Mouse (Mus musculus) midbrain, embryonic 14.5 days (tissue): ENCODE measurements at regions not wholly inside any gene's neighbourhood (a gene's known extent, or its start where the extent isn't known, plus 50 kb on each side); places are given as distances from the start of the nearest gene placed in this dataset. TPM values are rescaled to one million over a fixed set of nuclear protein-coding genes. Genes with fewer than 3 reads are reported as not detected.
A peak's percentile ranks its signal among the peaks of the same experiment; 100 is the strongest.

Experiments used
- ATAC-seq: fragments of 200-750 bp; cut with Nextera tagmentation; 2 replicates; pipeline ENCODE4 v1.8.0; 2017; ENCODE audit warnings: moderate number of reproducible peaks, moderate library complexity; ENCODE audit not compliant: low FRiP score, low TSS enrichment
- DNase-seq: peaks from one replicate; pipeline ENCODE4 v3.0.0-alpha.2; 2015
- H3K27ac ChIP-seq: fragments of 300-500 bp; sonication (generic); replicated peaks from 2 replicates; pipeline ENCODE4 v1.5.1; 2014; ENCODE audit warnings: mild to moderate bottlenecking, low read depth, low read length, moderate library complexity
- H3K27me3 ChIP-seq: fragments of 300-500 bp; sonication (generic); 2 replicates; pipeline ENCODE4 v1.6.1; 2014; ENCODE audit warnings: low read length, control low read depth, mixed read lengths; ENCODE audit not compliant: control insufficient read depth, insufficient read depth
- H3K36me3 ChIP-seq: fragments of 300-500 bp; sonication (generic); 2 replicates; pipeline ENCODE4 v1.6.1; 2014; ENCODE audit warnings: low read length, control low read depth; ENCODE audit not compliant: control insufficient read depth, insufficient read depth
- H3K4me1 ChIP-seq: fragments of 300-500 bp; sonication (generic); 2 replicates; pipeline ENCODE4 v1.6.1; 2014; ENCODE audit warnings: mild to moderate bottlenecking, antibody characterized with exemption, low read length, control low read depth; ENCODE audit not compliant: control insufficient read depth, insufficient read depth
- H3K4me2 ChIP-seq: fragments of 300-500 bp; sonication (generic); 2 replicates; pipeline ENCODE4 v1.6.1; 2014; ENCODE audit warnings: mild to moderate bottlenecking, low read length, moderate library complexity
- H3K4me3 ChIP-seq: fragments of 300-500 bp; sonication (generic); replicated peaks from 2 replicates; pipeline ENCODE4 v1.5.1; 2014; ENCODE audit warnings: low read depth, low read length
- H3K9ac ChIP-seq: fragments of 300-500 bp; sonication (generic); replicated peaks from 2 replicates; pipeline ENCODE4 v1.6.1; 2014; ENCODE audit warnings: mild to moderate bottlenecking, low read length, moderate library complexity
- H3K9me3 ChIP-seq: fragments of 300-500 bp; sonication (generic); 2 replicates; pipeline ENCODE4 v1.6.1; 2016; ENCODE audit warnings: low read length, control low read depth, mixed read lengths; ENCODE audit not compliant: control insufficient read depth
- WGBS: fragments of 180-500 bp; shearing (Covaris S2); extraction: QIAGEN DNeasy Blood & Tissue Kit; methylation state at CpG from one replicate; pipeline ENCODE4 v1.1.7; 2014; 5-methylcytosine and 5-hydroxymethylcytosine counted together
- microRNA-seq: library from miRNA; unstranded; fragments of <30 nt; microRNA quantifications from one replicate; pipeline ENCODE4, GENCODE M21; 2016

DNA sequence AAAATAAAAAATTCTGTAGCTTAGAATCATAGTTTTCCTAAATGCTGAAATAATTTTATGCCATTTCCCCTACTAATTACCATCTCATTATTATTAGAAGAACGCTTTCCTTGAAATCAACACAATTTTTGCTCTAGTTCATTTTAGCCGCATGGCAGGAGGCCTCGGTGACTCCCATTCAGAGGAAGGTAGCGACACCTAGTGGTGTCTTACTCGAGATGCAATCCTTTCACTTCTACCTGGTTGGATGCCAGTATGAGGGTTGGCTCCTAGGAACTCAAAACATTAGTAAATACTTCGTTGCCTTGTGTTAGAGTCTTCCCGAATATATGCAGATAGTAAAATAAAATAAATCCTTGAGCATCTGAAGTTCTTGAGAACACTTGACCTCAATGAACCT is 76.3 kb upstream of the Pitrm1 start:
- WGBS, result 6% methylated on average over 7 of the region's 7 CpGs
- ATAC-seq, result peak; percentile 55
- Histone ChIP-seq H3K4me3 (no peak overlapping the region), H3K36me3 (no peaks in the 10 kb centered on the region), H3K4me1 (peaks cover 30% of the 10 kb centered on the region), H3K9me3 (no peaks in the 10 kb centered on the region), H3K9ac (no peak overlapping the region), H3K4me2 (no peak overlapping the region), H3K27ac (no peak overlapping the region), H3K27me3 (no peaks in the 10 kb centered on the region)
- DNase-seq, result peak; percentile 95

DNA sequence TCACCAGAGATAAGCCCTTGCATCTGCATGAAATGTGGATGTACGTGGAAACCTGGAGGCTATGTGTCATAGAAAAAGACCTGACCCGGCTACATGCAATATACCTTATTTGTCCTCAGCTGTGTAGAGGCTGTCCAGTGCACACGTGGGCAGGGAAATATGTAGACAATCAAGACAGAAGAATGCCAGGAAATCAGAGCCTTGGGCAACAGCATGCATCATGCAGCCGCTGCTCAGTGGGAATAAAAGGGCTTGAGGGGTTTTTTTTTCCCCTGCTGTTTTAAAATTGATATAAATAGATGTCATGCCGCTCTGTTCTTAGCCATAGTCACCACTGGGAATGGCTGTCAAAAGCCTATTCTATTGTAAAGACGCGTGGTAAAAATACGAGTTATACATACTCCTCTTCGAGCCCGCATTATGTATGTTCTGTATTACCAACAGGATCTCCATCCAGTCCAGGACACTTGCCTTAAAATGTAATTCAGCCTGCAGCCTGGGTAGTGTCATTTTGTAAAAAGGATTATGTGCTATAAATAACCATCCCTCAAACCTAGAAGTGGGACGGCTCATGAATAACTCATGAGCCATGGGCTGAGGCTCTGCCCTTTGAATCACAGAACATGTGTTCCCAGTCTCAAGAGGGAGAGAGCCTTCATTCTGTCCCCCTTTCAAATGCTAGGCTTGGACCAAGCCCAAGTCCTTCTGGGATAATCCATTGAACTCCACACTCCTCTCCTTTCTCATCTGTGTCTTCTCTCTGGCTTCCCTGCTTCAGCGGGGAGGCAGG is 74.4 kb upstream of the Pitrm1 start:
- DNase-seq (peak; percentile 84), ATAC-seq (peak; percentile 87)
- Histone ChIP-seq H3K27ac (peak overlapping the region; percentile 74), H3K4me1 (peaks cover 30% of the 10 kb centered on the region), H3K4me3 (no peak overlapping the region), H3K27me3 (no peaks in the 10 kb centered on the region), H3K4me2 (peak overlapping the region; percentile 13; the same call in 1 of the 2 replicates), H3K36me3 (no peaks in the 10 kb centered on the region), H3K9ac (no peak overlapping the region), H3K9me3 (no peaks in the 10 kb centered on the region)
- WGBS, result 11% methylated on average over 12 of the region's 12 CpGs

DNA sequence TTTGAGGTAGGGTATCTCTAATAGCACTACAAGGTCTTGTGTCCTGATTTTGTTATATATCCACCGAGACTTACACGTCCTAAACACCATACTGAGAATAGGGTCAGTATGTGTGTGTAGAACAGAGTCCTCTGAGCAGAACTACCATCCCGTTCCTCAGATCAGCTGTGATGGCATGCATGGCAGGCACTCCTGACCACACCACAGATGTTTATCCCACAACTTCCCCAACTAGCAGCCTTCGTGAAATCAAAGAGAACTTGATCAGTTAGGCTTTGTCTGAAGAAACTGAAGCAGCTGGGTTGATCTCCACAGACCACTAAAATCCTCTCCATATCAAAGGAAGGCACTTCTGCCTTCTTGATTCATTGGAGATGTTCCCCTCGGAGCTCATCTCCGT is 68.3 kb upstream of the Pitrm1 start:
- H3K36me3 ChIP-seq, result no peaks in the 10 kb centered on the region
- H3K27me3 ChIP-seq, result no peaks in the 10 kb centered on the region
- no peaks in the 10 kb centered on the region for H3K9me3 ChIP-seq
- DNase-seq, result no peak
- WGBS, result 81% methylated on average over 6 of the region's 6 CpGs
- H3K4me1 ChIP-seq, result no peaks in the 10 kb centered on the region
- H3K4me2 ChIP-seq, result no peak overlapping the region
- no peak overlapping the region for H3K4me3 ChIP-seq
- no peak for ATAC-seq
- H3K27ac ChIP-seq, result no peak overlapping the region
- no peak overlapping the region for H3K9ac ChIP-seq

DNA sequence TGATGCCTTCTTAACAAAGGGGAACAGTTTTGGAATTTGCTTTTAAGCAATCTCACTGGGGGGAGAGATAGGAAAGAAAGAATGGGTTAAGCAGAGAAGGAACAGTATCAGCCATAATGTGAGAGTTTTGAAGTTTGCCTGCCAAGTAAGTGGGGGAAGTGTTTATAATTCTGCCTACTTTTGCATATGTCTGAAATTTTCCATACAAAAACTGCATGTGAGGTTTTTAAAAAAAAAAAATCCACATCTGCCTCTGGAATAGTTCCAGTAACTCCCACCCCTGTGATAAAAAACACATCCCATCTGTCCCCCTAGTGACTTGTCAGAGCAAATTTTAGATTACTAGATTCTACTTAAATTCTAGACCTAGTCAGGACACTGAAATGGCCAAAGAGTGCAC is 63.5 kb upstream of the Pitrm1 start:
- no peaks in the 10 kb centered on the region for H3K36me3 ChIP-seq
- ATAC-seq (no peak), DNase-seq (no peak)
- H3K4me3 ChIP-seq, result no peak overlapping the region
- H3K4me1 ChIP-seq, result no peaks in the 10 kb centered on the region
- no peaks in the 10 kb centered on the region for H3K27me3 ChIP-seq
- no peaks in the 10 kb centered on the region for H3K9me3 ChIP-seq
- no peak overlapping the region for H3K4me2 ChIP-seq
- no peak overlapping the region for H3K9ac ChIP-seq
- no peak overlapping the region for H3K27ac ChIP-seq

DNA sequence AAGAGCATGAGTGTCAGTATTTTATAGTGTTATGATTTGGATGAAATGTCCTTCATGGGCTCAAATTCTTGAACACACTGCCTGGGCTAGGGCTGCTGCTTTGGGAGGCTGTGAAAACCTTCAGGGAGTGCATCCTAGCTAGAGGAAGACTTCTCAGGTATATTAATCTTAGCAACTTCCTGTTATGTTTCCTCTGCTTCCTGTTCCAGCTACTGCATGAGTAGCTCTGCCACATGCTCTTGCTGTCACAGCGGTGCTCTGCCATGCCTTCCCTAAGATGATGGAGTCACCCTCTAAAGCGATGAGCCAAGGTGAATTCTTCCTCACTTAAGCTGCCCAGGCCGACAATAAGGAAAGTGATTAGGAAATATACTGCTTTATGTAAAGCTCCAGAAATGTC is 60.1 kb upstream of the Pitrm1 start:
- Histone ChIP-seq H3K4me1 (no peaks in the 10 kb centered on the region), H3K9ac (no peak overlapping the region), H3K4me2 (no peak overlapping the region), H3K27ac (no peak overlapping the region), H3K27me3 (no peaks in the 10 kb centered on the region), H3K4me3 (no peak overlapping the region), H3K9me3 (no peaks in the 10 kb centered on the region), H3K36me3 (no peaks in the 10 kb centered on the region)
- DNase-seq (no peak), ATAC-seq (no peak)
- 92% methylated on average over 3 of the region's 3 CpGs for WGBS

DNA sequence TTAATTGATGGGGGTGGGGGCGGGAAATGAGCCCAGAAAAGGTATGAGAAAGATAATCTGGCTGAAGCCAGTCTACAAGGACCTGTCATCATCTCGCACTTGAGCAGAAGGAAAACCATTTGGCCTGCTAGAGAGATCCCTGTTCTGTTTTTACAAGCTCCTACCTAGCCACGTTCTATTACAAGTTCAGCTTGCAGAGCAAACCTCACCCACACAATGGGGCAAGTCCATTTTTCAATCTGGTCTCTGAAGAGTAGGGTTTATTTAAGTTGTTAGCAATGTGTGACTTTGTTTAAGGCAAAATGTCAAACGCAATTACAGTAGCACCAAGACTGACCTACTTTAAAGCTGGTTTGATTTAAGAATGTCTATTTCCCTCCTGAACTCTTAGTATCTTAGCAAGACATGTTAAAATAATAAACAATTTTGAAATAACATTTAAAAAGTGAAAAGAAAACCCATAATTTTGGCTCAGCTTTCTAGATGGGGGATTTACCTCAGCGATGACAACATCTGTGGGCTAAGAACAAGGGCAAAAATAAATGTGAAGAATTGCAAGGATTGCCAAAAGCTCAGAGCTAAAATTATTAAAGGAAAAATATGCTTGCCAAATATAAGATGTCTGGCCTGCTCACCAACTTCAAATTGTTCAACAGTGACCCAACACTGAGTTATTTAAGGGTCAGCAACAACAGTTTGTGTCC is 54.9 kb upstream of the Pitrm1 start:
- H3K4me1 ChIP-seq, result no peaks in the 10 kb centered on the region
- no peak overlapping the region for H3K27ac ChIP-seq
- 82% methylated on average over 5 of the region's 5 CpGs for WGBS
- ATAC-seq (no peak), DNase-seq (no peak)
- no peaks in the 10 kb centered on the region for H3K27me3 ChIP-seq
- H3K4me2 ChIP-seq, result no peak overlapping the region
- H3K36me3 ChIP-seq, result no peaks in the 10 kb centered on the region
- no peak overlapping the region for H3K4me3 ChIP-seq
- H3K9ac ChIP-seq, result no peak overlapping the region
- no peaks in the 10 kb centered on the region for H3K9me3 ChIP-seq

Small RNA genes in the stretch of these regions (microRNA-seq; reads per million reads assigned to microRNA genes)
- not detected for gene Gm26259
